Mouse (Mus musculus) cerebellum, adult 2 months (tissue): ENCODE results near the gene Emx2.

Experiments used
- CTCF ChIP-seq: fragments of 200-500 bp; IDR thresholded peaks from 2 replicates; pipeline ENCODE4 v1.5.1; 2011; ENCODE audit warnings: low read depth, mild to moderate bottlenecking, control low read depth, low read length, moderate library complexity, borderline replicate concordance; ENCODE audit not compliant: insufficient read depth
- POLR2A ChIP-seq: fragments of 200-500 bp; IDR thresholded peaks from 2 replicates; pipeline ENCODE4 v1.6.1; 2011; ENCODE audit warnings: low read length, control low read depth, borderline replicate concordance; ENCODE audit not compliant: insufficient read depth

DNA sequence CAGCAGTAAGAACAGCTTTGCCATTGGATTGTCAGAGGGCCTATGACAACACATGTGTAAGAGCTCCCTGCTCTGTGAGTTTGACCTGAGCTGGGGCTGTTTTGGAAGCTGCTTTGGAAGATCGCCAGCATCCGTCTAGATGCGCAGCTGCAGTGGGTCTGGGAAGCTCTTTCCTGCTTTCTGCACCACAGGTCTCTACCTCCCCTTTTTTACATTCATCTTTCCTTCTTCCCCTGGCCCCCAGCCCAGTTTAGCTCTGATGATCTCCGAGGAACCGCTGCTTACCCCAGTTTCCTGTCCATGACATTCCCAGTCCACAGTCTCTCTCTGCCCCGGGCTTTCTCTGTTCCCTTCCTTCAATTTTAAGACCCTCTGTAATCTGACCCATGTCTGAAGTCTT is 25.9 kb upstream of the Emx2 start:
- TF ChIP-seq CTCF, result no peak
- TF ChIP-seq POLR2A, result no peak
